Mouse (Mus musculus) cerebellum, adult 8-10 months (tissue): Measurements from ENCODE around the gene A630076J17Rik.

ENCODE experiments used
- DNase-seq: peaks from one replicate; pipeline ENCODE4 v3.0.0; 2022

A630076J17Rik gene

GRCm38 (mm10) chr3:107233351-107233813 lies 3.0 kb downstream of the A630076J17Rik start:
- DNase-seq = peak; percentile 75

DNA sequence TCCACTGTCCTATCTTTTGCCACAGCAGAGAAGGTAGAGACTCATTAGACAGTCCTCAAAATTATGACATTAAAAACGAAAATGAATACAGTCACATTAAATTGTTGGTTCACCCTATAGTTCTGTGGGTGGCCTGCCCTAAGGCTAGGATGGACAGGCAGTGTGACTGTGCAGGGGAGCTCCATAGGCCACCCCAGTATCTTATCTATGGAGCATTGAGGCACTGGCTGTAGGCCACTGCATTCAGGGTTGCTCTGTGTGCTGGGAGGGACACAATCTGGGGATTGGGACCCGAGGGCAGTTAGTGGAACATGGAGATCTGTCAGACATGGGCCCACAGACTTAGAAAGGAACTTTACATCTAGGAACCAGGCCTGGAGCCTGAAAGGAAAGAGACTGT lies 3.5 kb downstream of the A630076J17Rik start:
- no peak for DNase-seq

GRCm38 (mm10) chr3:107238051-107238450 lies 7.6 kb downstream of the A630076J17Rik start:
- no peak for DNase-seq

DNA sequence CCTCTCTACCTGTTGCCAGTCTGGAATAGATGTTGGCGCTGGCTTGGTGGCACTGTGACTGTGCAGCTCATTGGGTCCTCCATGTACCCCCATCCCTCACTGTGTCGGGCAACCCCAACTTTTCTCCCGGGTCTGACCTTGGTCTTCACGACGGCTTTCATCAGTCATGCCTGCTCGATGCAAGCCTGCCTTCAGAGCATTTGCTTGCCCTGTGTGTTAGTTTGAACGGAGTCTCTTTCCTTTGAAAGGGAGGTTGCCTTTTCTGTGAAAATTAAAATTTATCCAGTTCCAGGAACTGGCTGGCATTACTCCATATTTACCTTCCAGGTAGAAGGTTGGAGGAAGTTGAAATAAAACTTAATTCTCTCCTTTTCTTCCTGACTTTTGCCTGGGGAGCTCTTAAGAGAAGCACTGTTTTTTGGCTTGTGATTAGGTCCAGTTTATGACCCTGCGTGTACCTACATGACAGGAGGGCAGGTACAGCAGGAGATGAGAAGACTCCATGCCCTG lies 8.1 kb downstream of the A630076J17Rik start:
- DNase-seq = no peak

DNA sequence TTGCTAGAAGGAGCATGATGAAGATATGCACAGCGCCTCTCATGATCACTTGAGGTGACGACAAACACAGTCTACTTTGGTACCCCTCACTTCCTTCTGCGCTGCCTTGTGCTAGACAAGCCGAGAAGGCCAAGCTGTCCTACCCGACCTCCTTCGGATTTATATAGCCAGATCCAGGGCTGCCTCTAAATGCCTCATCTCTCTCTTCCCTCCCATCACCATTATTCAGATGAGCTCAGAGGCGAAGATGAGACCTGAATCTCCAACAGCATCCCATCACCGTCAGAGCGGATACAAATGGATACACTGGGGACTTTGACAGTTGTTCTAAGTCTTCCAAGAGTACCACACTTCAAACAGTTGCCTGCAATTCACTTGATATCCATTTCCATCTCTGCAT lies 9.2 kb downstream of the A630076J17Rik start, which contains the start of gene Prok1:
Prok1 (minus strand) TSS at position 101 of the 400 bp plus-strand sequence.
- DNase-seq = no peak

DNA sequence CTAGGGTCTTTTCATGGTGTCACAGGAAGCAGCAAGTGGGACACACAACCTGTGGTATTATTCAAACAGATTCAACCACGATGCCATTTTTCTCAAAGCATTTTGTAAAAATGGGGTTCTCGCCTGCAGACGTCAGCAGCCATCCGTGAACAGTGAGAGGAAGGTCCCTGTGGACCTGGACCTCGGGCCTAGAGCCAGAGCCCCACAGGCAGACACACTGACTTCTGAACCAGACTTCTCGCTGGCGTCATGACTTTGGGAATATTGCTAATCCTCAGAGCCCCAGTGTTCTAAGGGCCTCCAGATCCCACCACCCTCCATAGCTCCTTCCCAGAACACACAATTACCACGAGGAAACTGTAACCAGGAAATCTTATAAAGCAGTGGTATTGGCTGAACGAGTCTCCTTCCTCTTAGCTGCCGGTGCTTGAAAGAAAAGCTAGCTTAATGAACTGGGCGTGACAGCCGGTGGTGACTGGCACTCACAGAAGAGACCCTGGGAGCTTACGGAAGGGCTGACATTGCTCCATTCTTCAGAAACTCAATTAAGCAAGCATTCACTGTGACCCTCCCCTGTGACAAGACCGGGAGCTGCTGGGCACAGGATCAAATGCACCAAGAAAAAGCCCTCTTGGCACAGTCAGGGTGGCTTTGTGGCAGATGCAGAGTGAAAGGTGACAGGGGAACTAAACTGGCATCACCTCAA lies 11.1 kb downstream of the A630076J17Rik start:
- no peak for DNase-seq

DNA sequence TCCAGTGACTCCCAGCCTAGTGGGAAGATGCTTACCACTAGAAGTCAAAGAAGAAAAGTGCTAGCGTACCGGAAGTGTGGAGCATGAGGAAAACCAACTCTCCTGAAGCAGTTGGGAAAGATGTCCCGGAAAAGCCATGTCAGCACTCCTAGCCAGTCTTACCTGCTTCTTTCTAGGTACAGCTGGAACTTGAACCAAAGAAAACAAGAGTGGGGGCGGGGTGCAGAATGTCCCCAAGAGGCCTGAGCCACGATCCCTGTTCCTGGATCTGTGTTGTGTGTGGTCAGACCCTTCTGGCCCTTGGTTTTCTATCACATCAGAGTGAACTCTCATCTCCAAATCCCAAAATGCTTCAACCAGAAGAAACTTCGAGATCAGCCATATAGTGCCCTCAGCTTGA lies 16.5 kb downstream of the A630076J17Rik start:
- no peak for DNase-seq

GRCm38 (mm10) chr3:107249042-107249441 lies 18.6 kb downstream of the A630076J17Rik start:
- DNase-seq = no peak

DNA sequence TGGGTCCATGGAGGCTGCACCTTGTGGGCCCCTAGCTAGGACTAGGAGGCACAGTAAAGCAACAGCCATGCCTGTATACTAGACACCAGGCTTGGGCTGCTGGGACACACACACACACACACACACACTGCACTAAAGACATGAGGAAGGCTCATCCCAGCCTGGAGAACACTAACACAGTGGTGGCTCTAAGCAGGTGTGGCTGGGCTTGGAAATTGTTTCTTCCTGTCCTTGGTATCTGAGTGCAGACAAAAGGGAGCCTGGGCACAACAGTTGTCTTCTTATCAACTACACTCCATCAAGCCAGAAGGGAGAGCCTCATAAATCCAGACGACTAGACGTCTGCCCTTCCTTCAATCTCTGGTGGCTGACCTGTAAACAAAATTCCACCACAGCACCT lies 19.9 kb downstream of the A630076J17Rik start:
- no peak for DNase-seq

DNA sequence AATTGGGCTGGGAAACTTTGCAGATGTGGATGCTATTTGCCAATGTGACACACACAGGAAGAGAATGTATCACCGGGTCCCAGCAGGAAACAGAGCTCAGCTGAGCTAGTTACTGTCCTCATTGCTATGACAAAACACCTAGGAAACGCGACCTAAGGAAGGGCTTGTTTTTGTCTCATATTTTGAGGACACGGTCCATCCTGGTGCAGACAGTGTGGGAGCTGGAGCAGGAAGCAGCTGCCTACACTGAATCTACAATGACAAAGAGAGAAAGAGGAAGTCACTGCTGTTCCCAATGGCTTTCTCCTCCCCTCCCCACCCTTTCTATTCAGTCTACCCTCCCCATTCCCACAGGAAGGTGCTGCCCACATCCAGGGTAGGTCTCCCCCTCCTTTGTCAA lies 21.6 kb downstream of the A630076J17Rik start:
- no peak for DNase-seq

GRCm38 (mm10) chr3:107253925-107254324 lies 23.5 kb downstream of the A630076J17Rik start:
- DNase-seq = no peak

DNA sequence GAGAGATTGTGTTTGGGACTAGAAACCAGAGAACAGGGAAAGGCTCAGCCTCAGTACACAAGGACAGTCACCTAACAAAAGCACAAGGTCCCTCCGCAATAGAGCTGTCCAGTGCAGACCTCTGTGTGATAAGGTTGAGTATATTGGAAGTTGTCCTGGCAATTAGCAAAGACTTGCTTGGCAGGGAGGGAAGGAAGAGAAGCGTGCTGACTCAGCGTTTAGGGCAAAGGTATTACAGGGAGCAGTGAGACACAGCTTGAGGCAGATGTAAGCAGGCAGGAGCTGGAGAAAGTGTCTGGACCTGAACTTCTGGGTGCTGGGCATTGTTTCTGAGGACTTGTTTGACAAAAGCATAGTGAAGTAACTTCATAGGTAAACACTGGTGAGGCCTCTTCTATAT lies 25.6 kb downstream of the A630076J17Rik start:
- no peak for DNase-seq

DNA sequence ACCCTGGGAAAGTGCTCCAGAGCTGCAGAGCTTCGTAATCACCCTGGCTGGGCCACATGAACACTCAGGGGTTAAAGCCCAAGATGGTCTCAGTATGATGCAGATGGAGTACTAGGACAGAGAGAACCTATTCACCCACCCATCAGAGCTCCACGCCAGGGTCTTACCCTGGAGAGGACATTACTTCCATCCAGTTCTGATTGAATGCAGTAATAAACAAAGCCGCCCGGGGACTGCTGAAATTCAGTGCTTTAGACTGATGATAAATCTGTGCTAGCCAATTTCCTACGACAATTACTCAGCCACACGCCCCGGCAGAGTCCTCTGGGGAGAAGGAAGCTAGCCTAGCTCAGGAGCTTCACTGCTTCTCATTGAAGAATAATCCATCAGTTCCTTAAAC lies 26.3 kb downstream of the A630076J17Rik start:
- no peak for DNase-seq

DNA sequence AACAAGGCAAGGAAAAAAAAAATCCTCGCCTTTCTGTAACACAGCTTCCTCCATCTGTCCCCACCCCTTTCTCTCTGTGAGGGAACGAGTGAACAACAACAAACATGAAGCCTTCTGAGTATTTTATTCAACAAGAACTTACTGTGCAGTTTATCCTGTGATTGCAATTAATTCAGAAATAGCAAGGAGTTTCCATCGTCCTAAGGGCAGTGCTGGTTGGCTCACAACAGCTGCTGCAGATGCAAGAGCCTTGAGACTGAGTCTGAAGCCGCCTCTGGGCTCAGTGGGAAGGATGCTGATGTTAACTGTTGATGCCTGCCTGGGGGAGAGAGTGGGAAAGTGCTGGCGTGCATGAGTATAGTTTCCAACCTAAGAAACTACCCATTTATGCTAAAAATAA lies 27.5 kb downstream of the A630076J17Rik start:
- no peak for DNase-seq

GRCm38 (mm10) chr3:107260956-107261850 lies 30.8 kb downstream of the A630076J17Rik start:
- no peak for DNase-seq

- no peak for DNase-seq
These were observed 31.4 kb downstream of the A630076J17Rik start for GRCm38 (mm10) chr3:107261851-107262165.

- DNase-seq = no peak
These were observed 36.5 kb downstream of the A630076J17Rik start for GRCm38 (mm10) chr3:107266814-107267345.

GRCm38 (mm10) chr3:107272433-107272832 lies 42.0 kb downstream of the A630076J17Rik start:
- no peak for DNase-seq

- peak; percentile 54 for DNase-seq
These were observed 43.4 kb downstream of the A630076J17Rik start for GRCm38 (mm10) chr3:107273820-107274219.

GRCm38 (mm10) chr3:107275351-107275750 lies 44.9 kb downstream of the A630076J17Rik start:
- no peak for DNase-seq

DNA sequence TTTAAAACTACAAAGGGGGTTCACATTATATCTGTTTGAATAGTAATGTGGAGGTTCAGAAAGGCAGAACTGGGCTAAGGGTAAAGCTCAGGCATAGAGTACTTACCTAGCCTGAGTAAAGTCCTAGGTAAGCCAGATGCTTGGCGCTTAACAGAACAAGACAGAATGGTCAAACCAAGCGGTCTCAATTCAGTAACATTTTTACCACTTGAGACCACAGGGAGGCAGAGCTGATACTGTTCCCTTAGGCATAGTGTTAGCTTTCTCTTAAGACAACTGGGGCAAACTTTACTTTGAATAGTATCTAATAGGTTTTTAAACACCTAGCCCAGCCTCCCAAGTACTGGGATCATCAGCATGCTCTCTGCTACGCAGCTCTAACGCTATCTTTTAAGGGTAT lies 45.6 kb downstream of the A630076J17Rik start:
- DNase-seq = no peak

DNA sequence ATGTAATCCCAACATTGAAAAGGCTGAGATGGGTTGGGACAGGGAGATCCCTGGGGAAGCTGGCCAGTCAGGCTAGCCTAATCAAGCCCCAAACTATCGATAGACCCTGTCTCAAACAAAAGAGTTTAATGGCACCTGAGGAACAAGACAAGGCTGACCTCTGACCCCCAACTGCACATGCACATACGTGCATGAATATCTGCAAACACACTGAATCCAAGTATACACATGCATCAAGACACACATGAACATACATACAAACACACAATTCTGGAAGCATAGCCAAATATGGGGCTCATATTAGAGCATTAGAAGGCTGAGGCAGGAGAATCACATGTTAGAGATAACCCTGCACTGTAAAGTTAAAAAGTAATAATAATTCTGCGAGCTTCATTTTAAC lies 46.2 kb downstream of the A630076J17Rik start:
- no peak for DNase-seq

GRCm38 (mm10) chr3:107278479-107279269 lies 48.3 kb downstream of the A630076J17Rik start, which contains the start of gene Lamtor5:
Lamtor5 (plus strand) TSS chr3:107278858.
- DNase-seq = peak; percentile 92
